Mouse (Mus musculus) lung, postnatal 0 days (tissue): Measurements from ENCODE around the gene Tbc1d19. TPM values are rescaled to one million over a fixed set of nuclear protein-coding genes. Genes with fewer than 3 reads are reported as not detected.

Experiments
- ATAC-seq: fragments of 200-750 bp; cut with Nextera tagmentation; 2 replicates; pipeline ENCODE4 v1.8.0; 2017; ENCODE audit warnings: moderate library complexity
- DNase-seq: peaks from one replicate; pipeline ENCODE4 v3.0.0-alpha.2; 2016; ENCODE audit warnings: low spot score
- H3K27ac ChIP-seq: fragments of 300-500 bp; sonication (generic); 2 replicates; pipeline ENCODE4 v1.5.1; 2014; ENCODE audit warnings: antibody characterized with exemption, mild to moderate bottlenecking, low read length, mixed read lengths
- H3K27me3 ChIP-seq: fragments of 300-500 bp; sonication (generic); replicated peaks from 2 replicates; pipeline ENCODE4 v1.6.1; 2014; ENCODE audit warnings: low read length, mixed read lengths; ENCODE audit not compliant: insufficient read depth
- H3K36me3 ChIP-seq: fragments of 300-500 bp; sonication (generic); 2 replicates; pipeline ENCODE4 v1.6.1; 2014; ENCODE audit warnings: low read length, mixed read lengths; ENCODE audit not compliant: insufficient read depth
- H3K4me1 ChIP-seq: fragments of 300-500 bp; sonication (generic); 2 replicates; pipeline ENCODE4 v1.6.1; 2014; ENCODE audit warnings: antibody characterized with exemption, low read depth, low read length, mixed read lengths; ENCODE audit not compliant: insufficient read depth
- H3K4me2 ChIP-seq: fragments of 300-500 bp; sonication (generic); replicated peaks from 2 replicates; pipeline ENCODE4 v1.6.1; 2014; ENCODE audit warnings: low read depth, mild to moderate bottlenecking, low read length, moderate library complexity, mixed read lengths
- H3K4me3 ChIP-seq: fragments of 300-500 bp; sonication (generic); 2 replicates; pipeline ENCODE4 v1.5.1; 2014; ENCODE audit warnings: low read depth, low read length
- H3K9ac ChIP-seq: fragments of 300-500 bp; sonication (generic); replicated peaks from 2 replicates; pipeline ENCODE4 v1.6.1; 2014; ENCODE audit warnings: low read depth, mild to moderate bottlenecking
- H3K9me3 ChIP-seq: fragments of 300-500 bp; sonication (generic); 2 replicates; pipeline ENCODE4 v1.6.1; 2016; ENCODE audit warnings: low read length, mixed read lengths
- CTCF ChIP-seq: IDR thresholded peaks from 2 replicates; pipeline ENCODE4 v1.5.1; 2016; ENCODE audit warnings: antibody characterized with exemption, mild to moderate bottlenecking
- EP300 ChIP-seq: IDR thresholded peaks from 2 replicates; pipeline ENCODE4 v1.6.1; 2016; ENCODE audit warnings: antibody characterized with exemption, mild to moderate bottlenecking, control low read depth
- WGBS: fragments of 180-500 bp; shearing (Covaris S2); extraction: QIAGEN DNeasy Blood & Tissue Kit; methylation state at CpG from one replicate; pipeline ENCODE4 v1.1.7; 2014; 5-methylcytosine and 5-hydroxymethylcytosine counted together
- polyA plus RNA-seq: library from polyadenylated mRNA; unstranded; fragments of >200 nt; fragmentation: Nextera tagmentation; extraction: Ambion mirVana; gene quantifications from 2 replicates; pipeline ENCODE4 v1.2.1, GENCODE M21; 2015

Gene Tbc1d19
- polyA plus RNA-seq, 1 experiment from 2014 or later = 23.5 TPM

DNA sequence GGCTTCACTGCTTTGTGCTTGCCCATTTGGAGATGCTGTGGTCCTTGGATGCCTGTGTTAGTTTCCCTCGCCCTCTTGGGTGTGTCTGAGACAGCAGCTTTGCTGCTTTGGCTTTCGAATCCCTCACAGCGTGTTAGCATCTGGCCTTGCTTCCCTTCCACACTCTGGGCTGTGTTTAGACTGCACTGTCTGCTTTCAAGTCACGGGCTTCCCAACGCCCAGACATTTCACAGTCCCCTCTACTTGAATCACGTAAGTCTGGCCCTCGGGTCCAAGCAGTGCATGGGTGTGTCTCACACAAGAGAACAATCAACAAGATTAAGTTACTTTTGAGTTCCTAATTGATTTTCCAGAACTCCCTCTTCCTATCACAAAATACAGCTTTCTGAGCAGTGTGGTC is 140.8 kb downstream of the Tbc1d19 start:
- 35% methylated on average over 7 of the region's 7 CpGs for WGBS

DNA sequence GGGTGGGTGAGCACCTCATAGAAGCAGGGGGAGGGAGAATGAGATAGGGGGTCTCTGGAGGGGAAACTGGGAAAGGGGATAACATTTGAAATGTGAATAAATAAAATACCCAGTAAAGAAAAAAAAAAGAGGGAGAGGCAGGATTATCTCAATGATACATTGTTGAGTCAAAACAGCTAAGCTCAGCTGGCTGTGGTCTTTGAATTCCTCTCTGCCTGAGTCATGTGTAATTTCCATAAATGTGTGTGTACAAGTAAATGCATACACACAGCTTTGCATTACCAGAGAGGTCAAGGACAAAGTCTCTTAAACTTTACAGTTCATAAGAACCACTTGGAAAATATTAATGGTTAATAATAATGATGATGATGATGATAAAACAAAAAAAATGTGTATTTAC is 143.8 kb downstream of the Tbc1d19 start:
- no peak for DNase-seq
- H3K9ac ChIP-seq = no peak overlapping the region

More for the DNA sequence above, 140.8 kb downstream of the Tbc1d19 start:
- Histone ChIP-seq H3K4me3 (no peak overlapping the region), H3K27me3 (no peaks in the 10 kb centered on the region), H3K9ac (no peak overlapping the region), H3K36me3 (no peaks in the 10 kb centered on the region), H3K4me2 (no peak overlapping the region), H3K27ac (peak overlapping the region; percentile 80), H3K4me1 (peaks cover 19% of the 10 kb centered on the region; the same call in 1 of the 2 replicates), H3K9me3 (no peaks in the 10 kb centered on the region)
- DNase-seq (peak; percentile 45), ATAC-seq (peak; percentile 67)
- peak; percentile 77; the same call in 1 of the 2 replicates for TF ChIP-seq EP300
- no peak for TF ChIP-seq CTCF

More for the DNA sequence above, 143.8 kb downstream of the Tbc1d19 start:
- H3K4me1 ChIP-seq = peaks cover 7% of the 10 kb centered on the region; the same call in 1 of the 2 replicates
- no peaks in the 10 kb centered on the region for H3K27me3 ChIP-seq
- H3K4me2 ChIP-seq = no peak overlapping the region
- H3K27ac ChIP-seq = no peak overlapping the region
- no peak overlapping the region for H3K4me3 ChIP-seq
- H3K36me3 ChIP-seq = no peaks in the 10 kb centered on the region
- H3K9me3 ChIP-seq = no peaks in the 10 kb centered on the region
- no peak for ATAC-seq
- TF ChIP-seq CTCF = no peak
- TF ChIP-seq EP300 = no peak

Other genes starting within 250 kb of the Tbc1d19 start
- 25.2 and 26.0 TPM in 2 replicates for gene Cckar, start 101.9 kb upstream of the Tbc1d19 start, polyA plus RNA-seq
- gene Stim2, start 188.9 kb downstream of the Tbc1d19 start, polyA plus RNA-seq = 20.3 and 22.7 TPM in 2 replicates